Mouse (Mus musculus) cortical plate, adult 2 months (tissue): ENCODE data around the gene Fgfr2. TPM values are rescaled to one million over a fixed set of nuclear protein-coding genes. Genes with fewer than 3 reads are reported as not detected.

ENCODE experiments used
- H3K27ac ChIP-seq: fragments of 200-500 bp; 2 replicates; pipeline ENCODE4 v1.5.1; 2012; ENCODE audit warnings: low read length, control low read depth, inconsistent platforms; ENCODE audit not compliant: insufficient read depth
- H3K4me1 ChIP-seq: fragments of 200-500 bp; 2 replicates; pipeline ENCODE4 v1.6.1; 2011; ENCODE audit warnings: low read length; ENCODE audit not compliant: control insufficient read depth, insufficient read depth
- H3K4me3 ChIP-seq: fragments of 200-500 bp; 2 replicates; pipeline ENCODE4 v1.5.1; 2011; ENCODE audit warnings: mild to moderate bottlenecking, low read length, control low read depth; ENCODE audit not compliant: insufficient read depth
- CTCF ChIP-seq: fragments of 200-500 bp; IDR thresholded peaks from 2 replicates; pipeline ENCODE4 v1.5.1; 2011; ENCODE audit warnings: mild to moderate bottlenecking, control low read depth, low read length; ENCODE audit not compliant: insufficient read depth; ENCODE audit errors: extremely low read depth
- POLR2A ChIP-seq: fragments of 200-500 bp; IDR thresholded peaks from 2 replicates; pipeline ENCODE4 v1.6.1; 2011; ENCODE audit warnings: mild to moderate bottlenecking, low read length, control low read depth; ENCODE audit not compliant: insufficient read depth; ENCODE audit errors: extremely low read depth
- polyA plus RNA-seq: library from polyadenylated mRNA; depleted of rRNA; stranded (reverse); fragments of >200 nt; gene quantifications from 2 replicates; pipeline ENCODE4 v1.2.3, GENCODE M21; 2012

Fgfr2 gene
- polyA plus RNA-seq, 1 experiment, result 50.4 TPM

- H3K27ac ChIP-seq, result no peak overlapping the region
- no peak overlapping the region for H3K4me3 ChIP-seq
- TF ChIP-seq CTCF (no peak), POLR2A (no peak)
- H3K4me1 ChIP-seq, result no peaks in the 10 kb centered on the region; the same call in 1 of the 2 replicates
These were observed 646.7 kb downstream of the Fgfr2 start for GRCm38 (mm10) chr7:132476491-132476890.

GRCm38 (mm10) chr7:132475069-132475468, 648.1 kb downstream of the Fgfr2 start:
- H3K27ac ChIP-seq, result no peak overlapping the region
- peak; percentile 89 for TF ChIP-seq CTCF
- TF ChIP-seq POLR2A, result no peak
- no peaks in the 10 kb centered on the region; the same call in 1 of the 2 replicates for H3K4me1 ChIP-seq
- H3K4me3 ChIP-seq, result no peak overlapping the region

DNA sequence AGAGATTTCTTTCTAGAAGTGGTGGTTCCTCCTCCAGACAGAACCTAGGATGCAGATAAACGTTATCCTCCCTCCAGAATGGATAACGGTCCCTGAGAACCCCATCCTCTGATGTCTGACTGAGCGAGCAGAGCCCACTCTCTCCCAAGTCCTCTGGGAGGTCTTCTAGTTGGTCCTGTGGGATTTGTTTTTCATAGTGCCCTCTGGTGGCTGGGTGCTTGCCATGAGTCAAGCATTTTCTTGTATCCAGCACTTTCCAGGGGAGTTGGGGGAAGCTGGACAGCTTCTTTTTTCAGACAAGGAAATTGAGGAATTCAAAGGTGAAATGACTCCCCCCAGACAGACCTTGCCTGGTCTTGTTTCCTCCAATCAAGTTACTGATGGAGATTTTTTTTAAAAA, 651.8 kb downstream of the Fgfr2 start:
- Histone ChIP-seq H3K4me1 (no peaks in the 10 kb centered on the region; the same call in 1 of the 2 replicates), H3K27ac (no peak overlapping the region), H3K4me3 (no peak overlapping the region)
- peak; percentile 65 for TF ChIP-seq CTCF
- no peak for TF ChIP-seq POLR2A

- Histone ChIP-seq H3K27ac (no peak overlapping the region), H3K4me1 (no peaks in the 10 kb centered on the region; the same call in 1 of the 2 replicates), H3K4me3 (no peak overlapping the region)
- no peak for TF ChIP-seq CTCF
- TF ChIP-seq POLR2A, result no peak
These were observed 654.8 kb downstream of the Fgfr2 start for GRCm38 (mm10) chr7:132468391-132468790.

DNA sequence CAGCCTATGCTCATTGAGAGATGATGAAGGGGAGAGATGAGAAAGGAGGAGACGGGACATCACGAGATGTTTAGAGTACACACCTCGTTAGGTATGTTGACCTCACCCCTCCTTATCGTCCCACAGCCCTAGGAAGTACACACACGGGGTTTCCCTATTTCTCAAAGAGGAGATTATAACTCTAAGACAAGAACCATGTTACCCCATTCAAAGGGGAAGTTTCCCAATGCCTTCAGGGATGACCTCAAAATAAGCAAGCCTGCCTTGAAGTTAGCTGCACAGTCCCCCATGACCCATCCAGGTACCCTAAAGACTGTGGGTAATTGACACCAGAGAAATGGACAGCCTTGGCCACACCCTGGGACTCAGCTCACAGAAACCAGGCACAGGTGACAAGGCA, 657.3 kb downstream of the Fgfr2 start:
- TF ChIP-seq POLR2A (no peak), CTCF (no peak)
- Histone ChIP-seq H3K27ac (no peak overlapping the region), H3K4me3 (no peak overlapping the region), H3K4me1 (no peaks in the 10 kb centered on the region)

DNA sequence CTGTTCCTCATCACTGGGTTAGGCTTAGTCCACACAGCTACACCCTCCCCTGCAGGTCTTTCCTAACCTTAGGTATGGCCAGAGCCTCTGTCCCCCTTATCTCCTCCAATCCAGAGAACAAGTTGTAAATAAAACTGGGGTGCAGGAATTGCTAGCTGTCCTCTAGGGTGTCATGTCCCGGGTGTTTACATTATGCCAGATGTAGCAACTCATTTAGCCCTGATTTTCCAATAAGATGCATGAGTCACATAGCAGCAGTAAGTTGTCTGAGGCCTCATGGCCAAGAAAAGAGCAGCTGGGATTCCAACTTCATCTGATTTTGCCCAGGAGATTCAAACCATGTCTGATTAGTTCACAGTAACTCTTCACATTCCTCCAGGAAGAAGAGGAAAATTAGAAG, 658.3 kb downstream of the Fgfr2 start:
- Histone ChIP-seq H3K27ac (no peak overlapping the region), H3K4me3 (no peak overlapping the region), H3K4me1 (no peaks in the 10 kb centered on the region)
- no peak for TF ChIP-seq POLR2A
- no peak for TF ChIP-seq CTCF

DNA sequence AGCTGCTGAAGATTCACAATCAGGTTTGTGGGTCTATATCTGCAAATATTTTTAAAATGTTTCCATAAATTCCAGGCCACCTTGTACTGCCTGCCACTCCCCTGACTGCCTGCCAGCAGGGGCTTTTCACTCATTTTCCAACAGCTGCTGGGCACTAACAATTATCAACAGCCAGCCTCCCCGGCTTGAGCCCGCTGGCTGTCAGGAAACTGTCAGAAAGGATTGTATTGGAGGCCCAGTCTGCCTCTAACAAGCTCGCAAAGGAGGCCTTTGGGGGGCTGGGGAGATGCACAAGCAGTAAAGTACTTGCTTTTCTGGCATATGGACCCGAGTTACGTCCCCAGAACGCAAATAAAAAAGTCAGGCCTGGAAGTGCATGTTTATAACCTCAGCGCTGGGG, 664.7 kb downstream of the Fgfr2 start:
- TF ChIP-seq CTCF (no peak), POLR2A (no peak)
- no peak overlapping the region for H3K27ac ChIP-seq
- H3K4me1 ChIP-seq, result no peaks in the 10 kb centered on the region
- no peak overlapping the region for H3K4me3 ChIP-seq

- TF ChIP-seq CTCF, result no peak
- TF ChIP-seq POLR2A, result no peak
- no peak overlapping the region for H3K4me3 ChIP-seq
These were observed 668.0 kb downstream of the Fgfr2 start for GRCm38 (mm10) chr7:132455071-132455720.

DNA sequence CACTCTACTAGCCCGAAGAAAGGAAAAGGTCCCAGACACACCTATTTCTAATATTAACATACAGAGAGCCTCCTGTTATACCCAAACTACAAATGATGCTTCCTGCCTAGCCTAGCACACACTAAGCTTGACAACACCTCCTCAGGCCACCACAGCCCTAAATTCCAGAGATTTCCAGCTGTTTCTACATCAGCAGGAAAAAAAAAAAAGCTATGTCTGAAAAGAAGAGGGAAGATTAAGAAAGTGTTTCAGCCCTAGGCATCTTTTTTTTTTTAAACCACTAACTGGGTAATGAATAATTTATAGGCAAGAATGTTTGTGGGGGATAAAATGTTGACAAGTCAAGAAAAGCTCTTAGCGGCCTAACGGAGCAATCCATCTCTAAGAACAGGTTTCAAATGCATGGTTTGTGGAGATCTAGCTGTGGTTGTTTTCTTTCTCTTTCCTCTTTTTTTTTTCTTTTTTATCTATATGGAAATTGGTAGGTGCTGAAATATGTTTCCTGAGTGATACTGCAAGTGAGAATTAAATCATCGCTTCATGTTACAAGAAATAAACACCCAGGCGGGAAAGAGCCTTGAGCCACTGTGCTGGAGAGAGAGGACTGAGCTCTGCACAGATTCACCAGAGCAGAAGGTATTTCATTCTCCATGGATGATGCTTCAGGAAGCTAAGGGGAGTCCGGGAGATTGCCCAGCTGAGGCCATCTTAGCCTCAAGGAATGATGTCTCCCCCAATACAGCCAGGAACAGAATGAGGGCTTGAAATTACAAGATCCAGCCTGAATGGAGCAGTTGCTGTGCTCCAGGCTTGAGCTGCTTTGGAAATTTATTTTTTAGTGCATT, 673.0 kb downstream of the Fgfr2 start:
- no peak overlapping the region for H3K4me3 ChIP-seq
- H3K27ac ChIP-seq, result no peak overlapping the region
- TF ChIP-seq POLR2A, result no peak
- no peak for TF ChIP-seq CTCF
- H3K4me1 ChIP-seq, result no peaks in the 10 kb centered on the region

More at GRCm38 (mm10) chr7:132455071-132455720, 668.0 kb downstream of the Fgfr2 start:
- Histone ChIP-seq H3K27ac (no peak overlapping the region), H3K4me1 (no peaks in the 10 kb centered on the region)
